ENCODE assay signal across 19 mouse cellular contexts in the genomic region with DNA sequence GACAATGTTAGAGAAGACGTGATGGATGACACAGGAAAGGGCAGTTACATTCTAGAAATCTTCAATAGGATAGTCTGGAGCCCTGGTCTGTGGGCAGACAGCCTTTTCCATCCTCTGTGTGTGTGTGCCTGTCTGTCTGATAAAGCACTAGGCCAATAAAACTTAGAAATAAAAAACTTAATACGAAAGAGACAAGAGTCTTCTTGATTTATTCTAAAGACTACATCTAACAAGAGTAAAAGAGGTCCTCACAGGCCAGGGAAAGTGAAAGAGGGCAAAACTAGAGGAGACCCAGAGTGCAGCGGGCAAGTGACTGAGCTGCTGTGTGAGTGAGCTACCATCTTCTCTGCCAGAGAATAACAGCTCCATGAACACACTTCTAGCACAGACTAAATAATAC. TPM values are rescaled to one million over a fixed set of nuclear protein-coding genes. Genes with fewer than 3 reads are reported as not detected.
A peak's percentile ranks its signal among the peaks of the same experiment; 100 is the strongest.
DNase-seq lines count a peak whose midpoint lies in the region; ATAC-seq and TF ChIP-seq lines count a peak whose summit lies in the region.
"Had no signal": no experiment of that assay in that cellular context is flagged by ENCODE, and none has a peak within 500 bp of the region (broad histone marks: within the 10 kb centered on the region; RNA-seq: fewer than 3 reads in every experiment).

No protein-coding gene starts in this region.

- H3K36me3 ChIP-seq in hindbrain, embryonic 14.5 days (replicated peaks; ENCODE audit: control insufficient read depth, insufficient read depth): no peaks in the 10 kb centered on the region
- H3K36me3 ChIP-seq in hindbrain, postnatal 0 days (ENCODE audit: insufficient read depth, low read length): no peaks in the 10 kb centered on the region
- H3K36me3 ChIP-seq in liver, embryonic 16.5 days (ENCODE audit: control insufficient read depth, insufficient read depth): no peaks in the 10 kb centered on the region
- H3K36me3 ChIP-seq: forebrain, embryonic 15.5 days had no signal

- H3K27ac ChIP-seq in hindbrain, embryonic 14.5 days: no peak overlapping the region
- no peak overlapping the region for H3K27ac ChIP-seq in hindbrain, postnatal 0 days
- peak overlapping the region; percentile 25; the same call in 1 of the 2 replicates for H3K27ac ChIP-seq in liver, embryonic 16.5 days (ENCODE audit: low read length)
- H3K27ac ChIP-seq: forebrain, embryonic 15.5 days; limb, embryonic 15.5 days had no signal

- H3K9me3 ChIP-seq in hindbrain, embryonic 14.5 days (ENCODE audit: control insufficient read depth, low read length): no peaks in the 10 kb centered on the region
- no peaks in the 10 kb centered on the region for H3K9me3 ChIP-seq in hindbrain, postnatal 0 days (ENCODE audit: low read length)
- no peaks in the 10 kb centered on the region for H3K9me3 ChIP-seq in liver, embryonic 16.5 days (replicated peaks; ENCODE audit: control insufficient read depth, low read length)
- H3K9me3 ChIP-seq: forebrain, embryonic 15.5 days; limb, embryonic 15.5 days had no signal

- WGBS in hindbrain, embryonic 14.5 days: 87% methylated on average over 3 of the region's 3 CpGs
- 82% methylated on average over 3 of the region's 3 CpGs for WGBS in hindbrain, postnatal 0 days
- 56% methylated on average over 3 of the region's 3 CpGs for WGBS in liver, embryonic 16.5 days (ENCODE audit: insufficient replicate concordance)

- no peaks in the 10 kb centered on the region for H3K27me3 ChIP-seq in hindbrain, embryonic 14.5 days (ENCODE audit: control insufficient read depth, insufficient read depth, low read length)
- no peaks in the 10 kb centered on the region for H3K27me3 ChIP-seq in hindbrain, postnatal 0 days (ENCODE audit: insufficient read depth, low read length)
- no peaks in the 10 kb centered on the region for H3K27me3 ChIP-seq in liver, embryonic 16.5 days (ENCODE audit: control insufficient read depth, insufficient read depth, low read depth, low read length)
- H3K27me3 ChIP-seq: forebrain, embryonic 15.5 days; limb, embryonic 15.5 days had no signal

- H3K4me1 ChIP-seq in hindbrain, embryonic 14.5 days (replicated peaks; ENCODE audit: control insufficient read depth, insufficient read depth, low read length): peaks cover 28% of the 10 kb centered on the region
- H3K4me1 ChIP-seq in hindbrain, postnatal 0 days (ENCODE audit: insufficient read depth, low read length): peaks cover 11% of the 10 kb centered on the region
- peaks cover 44% of the 10 kb centered on the region for H3K4me1 ChIP-seq in liver, embryonic 16.5 days (ENCODE audit: control insufficient read depth, low read depth, low read length)

- TF ChIP-seq CTCF in hindbrain, postnatal 0 days (IDR thresholded peaks at IDR 0.05; ENCODE audit: low read depth): no peak

- no peak for ATAC-seq in hindbrain, embryonic 14.5 days (ENCODE audit: low FRiP score)
- ATAC-seq in hindbrain, postnatal 0 days: no peak
- ATAC-seq in liver, embryonic 16.5 days (ENCODE audit: low read depth): no peak
- ATAC-seq: forebrain, embryonic 15.5 days; midbrain, embryonic 16.5 days had no signal

- H3K9ac ChIP-seq in hindbrain, embryonic 14.5 days: 0 out of 2 replicates have a peak overlapping the region, but pooled peaks have one; percentile 20
- H3K9ac ChIP-seq in hindbrain, postnatal 0 days (replicated peaks; ENCODE audit: low read length): no peak overlapping the region
- no peak overlapping the region for H3K9ac ChIP-seq in liver, embryonic 16.5 days (ENCODE audit: low read depth, low read length)
- H3K9ac ChIP-seq: forebrain, embryonic 15.5 days; limb, embryonic 15.5 days had no signal

- H3K4me3 ChIP-seq in hindbrain, embryonic 14.5 days (replicated peaks; ENCODE audit: low read length): no peak overlapping the region
- no peak overlapping the region for H3K4me3 ChIP-seq in hindbrain, postnatal 0 days (ENCODE audit: low read length)
- no peak overlapping the region for H3K4me3 ChIP-seq in liver, embryonic 16.5 days (ENCODE audit: low read depth, low read length)
- H3K4me3 ChIP-seq: forebrain, embryonic 15.5 days; limb, embryonic 15.5 days had no signal

- DNase-seq in hindbrain, embryonic 14.5 days (ENCODE audit: low spot score): no peak
- DNase-seq in hindbrain, postnatal 0 days (ENCODE audit: low spot score): no peak
- peak; percentile 41 for DNase-seq in A20 (ENCODE audit: low read depth, low spot score)
- DNase-seq in induced T-regulatory cell, adult 2 months (ENCODE audit: low read depth): peak; percentile 67
- DNase-seq in cerebellum, postnatal 25 days: no peak
- DNase-seq in gastrocnemius, postnatal 25 days: no peak
- DNase-seq: adrenal gland, postnatal 36 days; cerebellum, adult 11-12 months; embryo, embryonic 11 days; gastrocnemius, postnatal 36 days; heart, postnatal 14 days; kidney, adult 2 months; kidney, postnatal 10 days; lung, postnatal 10 days; right cerebral cortex, postnatal 4 days had no signal

- H3K4me2 ChIP-seq in hindbrain, embryonic 14.5 days (replicated peaks): no peak overlapping the region
- no peak overlapping the region for H3K4me2 ChIP-seq in hindbrain, postnatal 0 days (ENCODE audit: low read depth, low read length)
- no peak overlapping the region for H3K4me2 ChIP-seq in liver, embryonic 16.5 days (ENCODE audit: low read depth, low read length)
- H3K4me2 ChIP-seq: forebrain, embryonic 15.5 days had no signal

RNA-seq across cellular contexts. Expression of gene Zbtb25, which starts 3.1 kb away (rescaled TPM):
- polyA plus RNA-seq in hindbrain, embryonic 14.5 days (2014; fragmentation: Nextera tagmentation; extraction: Ambion mirVana): 16.0 and 16.5 TPM in 2 replicates
- total RNA-seq in hindbrain, postnatal 0 days (2014; rRNA removed): 20.5 and 25.2 TPM in 2 replicates
- polyA plus RNA-seq in hindbrain, postnatal 0 days (2015; fragmentation: Nextera tagmentation; extraction: Ambion mirVana): 12.1 and 12.7 TPM in 2 replicates
- polyA plus RNA-seq in liver, embryonic 16.5 days (2015; fragmentation: Nextera tagmentation; extraction: Ambion mirVana): 4.1 and 4.8 TPM in 2 replicates
- 1 to 10 TPM; 6.6 to 8.2 TPM for total RNA-seq in gastrocnemius, postnatal 25 days (2021)

RNA-seq across cellular contexts. Expression of gene Zbtb1, which starts 3.8 kb away (rescaled TPM):
- polyA plus RNA-seq in hindbrain, embryonic 14.5 days (2014; fragmentation: Nextera tagmentation; extraction: Ambion mirVana): 4.2 and 4.7 TPM in 2 replicates
- total RNA-seq in hindbrain, postnatal 0 days (2014; rRNA removed): 3.3 and 3.6 TPM in 2 replicates
- polyA plus RNA-seq in hindbrain, postnatal 0 days (2015; fragmentation: Nextera tagmentation; extraction: Ambion mirVana): 3.0 and 3.1 TPM in 2 replicates
- polyA plus RNA-seq in liver, embryonic 16.5 days (2015; fragmentation: Nextera tagmentation; extraction: Ambion mirVana): 2.9 and 3.4 TPM in 2 replicates
- 1 to 10 TPM; 3.1 to 3.9 TPM for total RNA-seq in gastrocnemius, postnatal 25 days (2021)

RNA-seq across cellular contexts. Expression of gene Hspa2, which starts 37.7 kb away (rescaled TPM):
- 6.4 and 7.9 TPM in 2 replicates for polyA plus RNA-seq in hindbrain, embryonic 14.5 days (2014; fragmentation: Nextera tagmentation; extraction: Ambion mirVana)
- 9.6 and 17.2 TPM in 2 replicates for total RNA-seq in hindbrain, postnatal 0 days (2014; rRNA removed)
- 11.1 and 13.8 TPM in 2 replicates for polyA plus RNA-seq in hindbrain, postnatal 0 days (2015; fragmentation: Nextera tagmentation; extraction: Ambion mirVana)
- polyA plus RNA-seq in liver, embryonic 16.5 days (2015; fragmentation: Nextera tagmentation; extraction: Ambion mirVana): 1.4 and 1.5 TPM in 2 replicates
- 10 to 100 TPM in 1 of 2 experiments, 1 to 10 TPM in 1; 6.3 to 10.3 TPM for total RNA-seq in gastrocnemius, postnatal 25 days (2021)

RNA-seq across cellular contexts. Expression of gene Akap5, which starts 41.6 kb away (rescaled TPM):
- 11.8 and 12.1 TPM in 2 replicates for polyA plus RNA-seq in hindbrain, embryonic 14.5 days (2014; fragmentation: Nextera tagmentation; extraction: Ambion mirVana)
- 13.1 and 15.0 TPM in 2 replicates for total RNA-seq in hindbrain, postnatal 0 days (2014; rRNA removed)
- polyA plus RNA-seq in hindbrain, postnatal 0 days (2015; fragmentation: Nextera tagmentation; extraction: Ambion mirVana): 11.8 and 12.5 TPM in 2 replicates
- polyA plus RNA-seq in liver, embryonic 16.5 days (2015; fragmentation: Nextera tagmentation; extraction: Ambion mirVana): 0.16 and 0.21 TPM in 2 replicates
- under 1 TPM; 0.46 to 0.78 TPM for total RNA-seq in gastrocnemius, postnatal 25 days (2021)

RNA-seq across cellular contexts. Expression of gene Ppp1r36, which starts 51.1 kb away (rescaled TPM):
- polyA plus RNA-seq in hindbrain, embryonic 14.5 days (2014; fragmentation: Nextera tagmentation; extraction: Ambion mirVana): 1.8 and 2.6 TPM in 2 replicates
- 0.25 and 0.52 TPM in 2 replicates for total RNA-seq in hindbrain, postnatal 0 days (2014; rRNA removed)
- polyA plus RNA-seq in hindbrain, postnatal 0 days (2015; fragmentation: Nextera tagmentation; extraction: Ambion mirVana): 2.7 and 2.8 TPM in 2 replicates
- polyA plus RNA-seq in liver, embryonic 16.5 days (2015; fragmentation: Nextera tagmentation; extraction: Ambion mirVana): 0.08 and 0.11 TPM in 2 replicates
- not detected for total RNA-seq in gastrocnemius, postnatal 25 days (2021)
- total RNA-seq: adrenal gland, postnatal 36 days; gastrocnemius, postnatal 36 days had no signal

Comparison
In these comparisons a context has a peak if more than half of its experiments do, and no peak if none do; other contexts are left out.
1. DNase-seq: peak in A20 (single experiment) and induced T-regulatory cell, adult 2 months (single experiment); none in hindbrain, embryonic 14.5 days (single experiment), hindbrain, postnatal 0 days (single experiment), cerebellum, postnatal 25 days (0 of 2) and gastrocnemius, postnatal 25 days (single experiment).